Mouse (Mus musculus): Measurements from ENCODE around the gene Babam2. TPM values are rescaled to one million over a fixed set of nuclear protein-coding genes. Genes with fewer than 3 reads are reported as not detected.

The Babam2 gene
- polyA plus RNA-seq, 1 experiment = 33.3 TPM

DNA sequence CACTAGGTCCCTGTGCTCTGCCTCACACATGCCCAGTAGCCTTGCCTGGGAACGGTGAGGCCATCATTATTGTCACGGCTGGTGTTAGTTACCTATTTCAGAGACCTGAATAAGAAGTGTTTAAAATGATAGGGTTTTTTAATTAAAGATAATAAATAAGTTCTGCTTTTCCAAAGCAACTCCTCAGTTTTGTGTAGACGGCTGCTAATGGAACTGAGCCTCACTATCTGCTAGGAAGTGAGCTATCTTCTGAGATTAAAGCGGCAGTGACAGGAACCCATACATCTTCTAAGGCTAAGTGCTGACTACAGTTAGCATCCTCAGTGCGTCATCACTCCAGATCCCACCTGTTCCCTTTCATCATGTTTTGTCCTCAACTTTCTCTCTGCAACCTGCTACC lies 284.6 kb downstream of the Babam2 start:
- TF ChIP-seq CTCF (IDR thresholded peaks at IDR 0.05; ENCODE audit: borderline replicate concordance, extremely low read depth, insufficient read depth, insufficient read length) (no peak), POLR2A (IDR thresholded peaks at IDR 0.05; ENCODE audit: borderline replicate concordance, extremely low read depth, insufficient read depth, insufficient read length, poor library complexity, severe bottlenecking) (no peak)
- DNase-seq (ENCODE audit: low read depth) = no peak

DNA sequence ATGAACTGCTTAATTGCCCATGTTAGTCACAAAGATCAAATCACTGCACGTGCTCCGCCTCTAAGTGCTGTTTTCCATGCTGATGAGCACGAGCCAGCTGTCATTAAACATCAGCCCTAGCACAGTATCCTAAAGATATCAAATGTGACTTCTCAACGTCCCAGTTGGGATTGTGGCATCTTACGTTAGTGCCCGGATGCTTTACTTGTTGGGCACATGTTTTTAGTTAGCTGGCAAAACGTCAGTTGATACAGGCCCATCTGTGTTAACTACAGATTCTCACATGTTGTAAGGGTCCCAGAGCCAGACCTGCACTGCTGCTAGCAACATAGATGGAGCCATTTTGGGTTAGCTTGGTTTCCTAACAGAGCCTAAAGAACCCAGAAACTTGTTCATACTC lies 285.7 kb downstream of the Babam2 start:
- no peak for TF ChIP-seq POLR2A (IDR thresholded peaks at IDR 0.05; ENCODE audit: borderline replicate concordance, extremely low read depth, insufficient read depth, insufficient read length, poor library complexity, severe bottlenecking)
- no peak for TF ChIP-seq CTCF (IDR thresholded peaks at IDR 0.05; ENCODE audit: borderline replicate concordance, extremely low read depth, insufficient read depth, insufficient read length)
- peak; percentile 29 for DNase-seq (ENCODE audit: low read depth)

DNA sequence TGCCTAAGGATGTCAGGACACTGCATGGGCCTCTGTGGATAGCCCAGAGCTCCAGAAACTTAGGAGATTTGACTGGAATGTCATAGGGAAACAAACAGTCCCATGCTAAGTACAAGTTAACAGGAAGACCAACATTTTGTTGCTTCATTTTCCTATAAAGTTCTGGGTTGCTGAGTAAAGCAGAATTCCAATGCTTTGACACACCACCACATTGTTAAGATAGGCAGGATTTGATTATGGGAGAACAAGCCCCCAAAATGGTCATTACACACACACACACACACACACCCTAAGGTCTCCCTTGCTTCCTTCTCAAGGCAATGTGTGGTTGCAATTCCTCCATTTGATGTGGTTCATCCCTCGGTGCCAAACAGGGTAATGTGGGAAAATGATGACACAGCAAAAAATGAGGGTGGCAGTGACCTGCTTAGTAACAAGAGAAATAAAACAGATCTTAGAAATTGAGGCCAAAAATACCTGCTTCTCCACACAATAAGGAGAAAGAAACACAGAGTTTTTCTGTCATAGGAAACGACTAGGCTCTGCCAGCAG lies 286.4 kb downstream of the Babam2 start:
- no peak for DNase-seq (ENCODE audit: low read depth)
- no peak for TF ChIP-seq POLR2A (IDR thresholded peaks at IDR 0.05; ENCODE audit: borderline replicate concordance, extremely low read depth, insufficient read depth, insufficient read length, poor library complexity, severe bottlenecking)
- no peak for TF ChIP-seq CTCF (IDR thresholded peaks at IDR 0.05; ENCODE audit: borderline replicate concordance, extremely low read depth, insufficient read depth, insufficient read length)

DNA sequence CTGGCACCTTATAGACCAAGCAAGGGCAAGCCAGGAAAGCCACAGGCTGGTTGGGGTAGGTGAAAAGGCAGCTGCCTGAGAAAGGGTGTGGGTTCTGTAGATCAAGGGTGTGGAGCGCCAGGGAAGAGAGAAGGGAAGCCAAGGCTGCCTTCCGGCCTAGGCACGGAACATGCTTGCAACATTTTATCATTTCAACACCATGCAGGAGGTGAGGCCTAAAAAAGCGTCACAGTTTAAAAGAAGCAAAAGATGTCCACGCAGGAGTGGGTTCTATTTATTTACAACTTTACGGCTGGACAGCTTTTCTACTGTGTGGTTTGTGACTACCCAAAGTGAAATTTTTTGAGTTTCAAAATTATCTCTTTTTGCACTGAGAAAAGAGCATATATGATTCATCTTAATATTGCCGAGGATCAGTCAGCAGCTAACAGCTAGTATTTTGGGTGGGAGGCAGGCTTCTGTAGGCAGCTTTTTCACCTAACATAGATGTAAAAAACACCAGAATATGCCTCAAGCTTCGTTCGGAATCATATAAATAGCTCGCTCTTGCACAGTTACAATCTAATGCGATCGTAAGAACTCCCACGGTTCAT lies 287.0 kb downstream of the Babam2 start:
- TF ChIP-seq CTCF (IDR thresholded peaks at IDR 0.05; ENCODE audit: borderline replicate concordance, extremely low read depth, insufficient read depth, insufficient read length) (no peak), POLR2A (IDR thresholded peaks at IDR 0.05; ENCODE audit: borderline replicate concordance, extremely low read depth, insufficient read depth, insufficient read length, poor library complexity, severe bottlenecking) (no peak)
- DNase-seq (ENCODE audit: low read depth) = no peak

GRCm38 (mm10) chr5:31985021-31985420 lies 287.5 kb downstream of the Babam2 start:
- TF ChIP-seq POLR2A (IDR thresholded peaks at IDR 0.05; ENCODE audit: borderline replicate concordance, extremely low read depth, insufficient read depth, insufficient read length, poor library complexity, severe bottlenecking) = no peak
- no peak for TF ChIP-seq CTCF (IDR thresholded peaks at IDR 0.05; ENCODE audit: borderline replicate concordance, extremely low read depth, insufficient read depth, insufficient read length)
- no peak for DNase-seq (ENCODE audit: low read depth)

- no peak for DNase-seq (ENCODE audit: low read depth)
- TF ChIP-seq CTCF (IDR thresholded peaks at IDR 0.05; ENCODE audit: borderline replicate concordance, extremely low read depth, insufficient read depth, insufficient read length) (no peak), POLR2A (IDR thresholded peaks at IDR 0.05; ENCODE audit: borderline replicate concordance, extremely low read depth, insufficient read depth, insufficient read length, poor library complexity, severe bottlenecking) (no peak)
Observed at GRCm38 (mm10) chr5:31987541-31988307, 290.2 kb downstream of the Babam2 start.

DNA sequence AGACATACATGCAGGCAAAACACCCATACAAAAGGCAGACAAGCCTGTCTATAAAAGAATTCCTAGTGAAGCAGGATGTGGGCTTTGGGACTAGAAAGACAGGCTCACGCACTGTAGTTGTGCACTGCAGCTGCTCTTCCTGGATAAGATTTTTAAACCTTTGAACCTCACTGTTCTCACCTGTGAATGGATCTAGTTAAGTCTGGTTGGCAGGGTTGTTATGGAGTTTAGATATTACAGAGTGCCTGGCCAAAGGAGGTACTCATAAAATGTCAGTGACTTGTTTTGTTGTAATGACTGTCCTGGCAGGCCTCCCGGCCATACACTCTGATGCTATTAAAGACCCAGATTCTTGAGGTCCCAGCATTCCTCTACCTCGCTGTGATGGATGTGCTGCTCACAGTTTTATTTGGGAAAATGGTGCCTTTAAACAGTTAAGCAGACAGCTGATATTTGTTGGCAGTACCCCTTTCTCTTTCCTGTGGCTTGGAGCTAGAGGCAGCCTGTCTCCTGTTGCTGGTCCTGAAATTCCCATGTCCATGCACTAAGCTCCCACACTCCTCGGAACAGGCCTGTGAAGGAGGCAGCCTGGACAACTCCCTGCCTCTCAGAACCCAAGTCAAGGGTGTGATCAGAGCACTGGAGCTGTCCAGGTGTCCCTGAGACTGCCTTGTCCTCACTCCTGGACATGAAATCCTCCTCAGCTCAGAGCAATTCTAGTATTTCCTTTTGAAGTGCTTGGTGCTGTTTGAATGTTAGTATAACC lies 299.9 kb downstream of the Babam2 start:
- TF ChIP-seq POLR2A (IDR thresholded peaks at IDR 0.05; ENCODE audit: borderline replicate concordance, extremely low read depth, insufficient read depth, insufficient read length, poor library complexity, severe bottlenecking) (no peak), CTCF (IDR thresholded peaks at IDR 0.05; ENCODE audit: borderline replicate concordance, extremely low read depth, insufficient read depth, insufficient read length) (no peak)
- DNase-seq (ENCODE audit: low read depth) = no peak

DNA sequence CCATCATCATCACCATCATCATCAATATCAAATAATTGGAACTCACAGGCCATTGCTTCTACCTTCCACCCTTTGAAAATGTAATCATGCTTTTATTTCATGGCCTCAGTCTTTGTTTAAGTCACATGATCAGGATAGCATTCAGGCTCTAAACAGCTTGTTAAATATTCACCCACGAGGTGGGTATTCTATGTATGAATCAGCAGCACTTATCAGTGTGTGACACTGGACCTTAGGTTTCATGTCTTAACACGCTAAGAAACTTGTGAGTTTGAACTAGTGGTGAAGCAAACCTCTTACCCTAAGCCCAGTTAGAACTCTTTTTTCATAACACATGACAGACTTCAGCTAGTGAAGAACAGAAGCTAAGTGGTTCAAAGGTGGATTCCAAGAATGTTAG lies 301.3 kb downstream of the Babam2 start:
- TF ChIP-seq POLR2A (IDR thresholded peaks at IDR 0.05; ENCODE audit: borderline replicate concordance, extremely low read depth, insufficient read depth, insufficient read length, poor library complexity, severe bottlenecking) = no peak
- no peak for TF ChIP-seq CTCF (IDR thresholded peaks at IDR 0.05; ENCODE audit: borderline replicate concordance, extremely low read depth, insufficient read depth, insufficient read length)
- no peak for DNase-seq (ENCODE audit: low read depth)

DNA sequence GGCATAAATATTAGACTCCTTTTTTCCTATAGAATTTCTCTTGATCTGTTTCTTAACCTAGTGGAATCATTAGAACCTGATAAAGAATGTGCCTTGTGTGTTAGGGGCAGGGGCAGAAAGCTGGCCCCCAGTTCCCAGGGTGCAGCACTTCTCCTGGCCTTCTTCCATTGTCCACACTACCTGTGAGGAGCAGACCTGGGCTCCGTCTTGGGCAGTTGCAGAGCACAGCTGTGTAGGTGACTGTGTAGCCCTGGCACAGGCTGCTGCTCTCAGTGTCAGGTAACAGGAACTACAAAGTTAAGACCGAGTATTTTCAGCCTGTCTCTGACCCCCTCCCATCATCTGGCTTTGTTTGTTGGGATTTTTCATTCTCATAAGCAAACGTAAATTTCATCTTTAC lies 302.6 kb downstream of the Babam2 start:
- TF ChIP-seq CTCF (IDR thresholded peaks at IDR 0.05; ENCODE audit: borderline replicate concordance, extremely low read depth, insufficient read depth, insufficient read length) (no peak), POLR2A (IDR thresholded peaks at IDR 0.05; ENCODE audit: borderline replicate concordance, extremely low read depth, insufficient read depth, insufficient read length, poor library complexity, severe bottlenecking) (no peak)
- no peak for DNase-seq (ENCODE audit: low read depth)

DNA sequence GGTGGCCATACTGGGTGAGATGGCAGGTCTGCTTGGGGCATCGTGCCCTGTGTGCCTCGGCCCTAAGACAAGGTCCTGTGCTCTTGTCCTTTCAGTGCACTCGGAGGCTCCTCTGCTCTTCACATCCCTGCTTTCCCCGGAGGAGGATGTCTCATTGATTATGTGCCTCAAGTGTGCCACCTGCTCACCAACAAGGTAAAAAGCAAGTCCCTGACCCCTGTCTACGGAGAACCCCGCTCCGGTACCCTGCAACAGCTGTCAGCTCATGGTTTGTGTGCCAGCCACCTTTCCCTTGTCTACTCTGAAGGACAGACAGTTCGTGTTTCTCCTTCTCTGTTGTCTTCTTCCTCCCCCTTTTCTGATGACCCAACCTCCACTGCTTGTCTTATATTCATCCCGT lies 303.8 kb downstream of the Babam2 start:
- no peak for DNase-seq (ENCODE audit: low read depth)
- TF ChIP-seq CTCF (IDR thresholded peaks at IDR 0.05; ENCODE audit: borderline replicate concordance, extremely low read depth, insufficient read depth, insufficient read length) (no peak), POLR2A (IDR thresholded peaks at IDR 0.05; ENCODE audit: borderline replicate concordance, extremely low read depth, insufficient read depth, insufficient read length, poor library complexity, severe bottlenecking) (no peak)

- DNase-seq (ENCODE audit: low read depth) = no peak
- TF ChIP-seq POLR2A (IDR thresholded peaks at IDR 0.05; ENCODE audit: borderline replicate concordance, extremely low read depth, insufficient read depth, insufficient read length, poor library complexity, severe bottlenecking) (no peak), CTCF (IDR thresholded peaks at IDR 0.05; ENCODE audit: borderline replicate concordance, extremely low read depth, insufficient read depth, insufficient read length) (no peak)
Observed at GRCm38 (mm10) chr5:32001771-32002170, 304.3 kb downstream of the Babam2 start.

All from brain, embryonic 14.5 days (tissue).